Mouse (Mus musculus): ENCODE results near the gene Shox2. TPM values are rescaled to one million over a fixed set of nuclear protein-coding genes. Genes with fewer than 3 reads are reported as not detected.

Gene Shox2
- total RNA-seq, 2 experiments from 2014 or later, result 0.20 to 0.94 TPM

DNA sequence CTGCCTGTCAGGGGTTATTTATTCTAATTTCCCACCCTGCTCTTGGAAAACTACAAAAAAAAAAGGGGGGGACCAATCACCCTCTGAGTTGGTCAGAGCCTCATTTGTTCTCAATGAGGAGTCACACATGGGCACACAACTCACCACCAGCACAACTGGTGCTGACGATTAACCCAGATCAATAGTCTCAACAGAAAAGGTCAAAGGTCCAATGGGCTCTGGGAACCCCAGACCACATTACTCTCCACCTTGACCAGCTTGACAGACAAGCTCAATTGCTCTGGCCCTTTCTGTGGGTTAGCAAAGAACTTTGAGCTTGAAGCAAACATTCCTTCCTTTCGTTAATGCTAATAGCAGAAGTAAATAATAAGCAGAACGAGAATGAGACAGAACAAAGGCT, 16.7 kb downstream of the Shox2 start:
- DNase-seq (ENCODE audit: low spot score in 2 of 2), result no peak

DNA sequence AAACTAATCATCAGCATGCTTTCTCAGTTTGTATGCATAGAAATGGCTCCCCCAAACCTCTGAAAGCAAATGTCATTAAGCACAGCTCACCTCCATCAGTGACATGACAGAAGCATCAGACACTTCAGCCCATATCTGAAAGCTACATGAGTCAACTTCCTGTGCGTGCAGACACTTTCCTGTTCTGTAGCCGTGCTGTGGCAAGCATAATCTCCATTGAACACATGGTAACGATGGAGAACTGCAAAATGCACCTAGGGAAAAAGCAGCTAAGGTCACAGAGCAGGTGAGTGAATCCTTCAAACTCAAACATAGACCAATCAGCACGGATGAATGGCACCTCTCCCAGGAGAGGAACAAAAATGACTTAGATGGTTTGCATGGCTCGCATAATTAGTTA, 21.6 kb downstream of the Shox2 start:
- DNase-seq (ENCODE audit: low spot score in 2 of 2), result no peak

DNA sequence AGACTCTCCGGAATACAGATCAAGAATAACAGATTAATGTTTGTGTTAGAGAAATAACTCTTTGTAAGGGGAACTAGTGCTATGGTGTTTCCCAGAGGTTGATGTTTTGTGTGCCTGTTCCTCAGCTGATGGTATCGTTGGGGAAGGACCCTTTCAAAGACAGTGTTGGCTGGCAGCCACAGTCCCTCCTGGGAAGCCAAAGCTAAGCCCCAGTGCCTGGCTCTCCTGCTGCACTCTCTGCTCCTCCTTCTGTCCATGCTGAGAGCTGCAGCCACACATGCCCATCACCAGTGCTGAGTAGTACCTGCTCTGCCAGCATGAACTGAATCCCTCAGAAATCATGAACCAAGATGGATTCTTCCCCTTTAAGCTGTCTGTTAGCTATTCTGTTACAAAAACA, 26.4 kb downstream of the Shox2 start:
- DNase-seq (ENCODE audit: low spot score in 2 of 2), result no peak

DNA sequence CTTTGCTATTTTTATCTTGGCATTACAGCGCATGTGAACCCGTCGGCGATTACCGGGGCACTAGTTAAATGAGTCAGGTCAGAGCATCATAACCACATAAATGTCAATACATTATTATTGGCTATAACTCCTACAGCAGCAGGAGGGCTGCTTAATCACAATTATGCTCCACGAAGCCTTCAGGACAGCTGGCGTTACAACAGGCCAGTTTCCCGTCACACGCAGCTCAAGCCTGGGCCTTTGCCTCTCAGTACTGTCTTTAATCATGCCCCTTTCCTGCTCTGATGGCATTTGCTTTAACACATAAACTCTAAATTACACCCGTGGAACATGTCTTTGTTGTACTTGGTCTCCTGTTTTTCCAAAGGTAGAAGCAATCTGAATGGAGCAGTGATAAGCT, 41.9 kb downstream of the Shox2 start:
- no peak for DNase-seq (ENCODE audit: low spot score in 2 of 2)

DNA sequence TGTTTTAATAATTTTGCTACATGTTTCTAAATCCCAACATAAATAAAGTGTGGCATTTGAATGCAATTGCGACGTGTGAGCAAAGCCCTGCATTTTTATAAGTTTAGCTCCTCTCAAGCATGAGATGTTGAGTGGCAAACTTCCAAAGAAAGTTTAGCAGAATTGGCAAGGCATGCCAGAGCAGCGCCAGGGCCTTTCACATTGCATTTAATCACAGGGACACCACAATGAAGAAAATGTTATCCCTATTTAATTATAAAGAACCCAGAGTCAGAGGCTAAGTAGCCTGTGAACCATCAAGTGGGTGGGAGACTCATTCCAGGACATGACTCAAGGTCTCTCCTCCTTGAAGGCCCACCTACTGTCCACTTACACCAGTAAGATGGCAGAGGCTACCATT, 59.1 kb downstream of the Shox2 start:
- DNase-seq (ENCODE audit: low spot score in 2 of 2), result no peak

Other genes with a start within 250 kb of the Shox2 start
- 10 to 100 TPM; 40.7 to 42.0 TPM for gene Rsrc1, start 381 bp downstream of the Shox2 start, total RNA-seq (2021)